Mouse (Mus musculus) kidney, adult 2 months (tissue): Measurements from ENCODE around the gene Clk3.

Experiments
- CTCF ChIP-seq: fragments of 200-500 bp; conservative IDR thresholded peaks from 2 replicates; pipeline ENCODE4 v1.5.1; 2011; ENCODE audit warnings: low read depth, mild to moderate bottlenecking, control low read depth, low read length, moderate library complexity, mixed read lengths; ENCODE audit not compliant: insufficient read depth, insufficient read length
- POLR2A ChIP-seq: fragments of 200-500 bp; IDR thresholded peaks from one replicate; pipeline ENCODE4 v1.6.1; 2011; ENCODE audit warnings: low read depth, low read length, control low read depth

GRCm38 (mm10) chr9:57764974-57765363 is 691 bp downstream of the Clk3 start:
- TF ChIP-seq CTCF (no peak), POLR2A (peak; percentile 55)
